Mouse (Mus musculus): Measurements from ENCODE around the gene Olfr1044. TPM values are rescaled to one million over a fixed set of nuclear protein-coding genes. Genes with fewer than 3 reads are reported as not detected.

Olfr1044 gene
- polyA plus RNA-seq, 1 experiment from 2014 or later: not detected

Other genes starting within 250 kb of the Olfr1044 start
- not detected in 2 replicates for gene Olfr1028, start 227.4 kb downstream of the Olfr1044 start, polyA plus RNA-seq (2016; fragmentation: Nextera tagmentation; extraction: Ambion mirVana)
- gene Olfr1029, start 203.9 kb downstream of the Olfr1044 start, polyA plus RNA-seq (2016; fragmentation: Nextera tagmentation; extraction: Ambion mirVana): not detected in 2 replicates
- not detected in 2 replicates for gene Olfr1030, start 198.5 kb downstream of the Olfr1044 start, polyA plus RNA-seq (2016; fragmentation: Nextera tagmentation; extraction: Ambion mirVana)
- gene Olfr1031, start 187.5 kb downstream of the Olfr1044 start, polyA plus RNA-seq (2016; fragmentation: Nextera tagmentation; extraction: Ambion mirVana): not detected in 2 replicates
- not detected in 2 replicates for gene Olfr1032, start 172.3 kb downstream of the Olfr1044 start, polyA plus RNA-seq (2016; fragmentation: Nextera tagmentation; extraction: Ambion mirVana)
- gene Olfr1033, start 157.2 kb downstream of the Olfr1044 start, polyA plus RNA-seq (2016; fragmentation: Nextera tagmentation; extraction: Ambion mirVana): 0.78 TPM in 1 of 2 replicates, not detected in the other
- not detected in 2 replicates for gene Olfr1034, start 132.0 kb downstream of the Olfr1044 start, polyA plus RNA-seq (2016; fragmentation: Nextera tagmentation; extraction: Ambion mirVana)
- gene Olfr1036, start 103.8 kb downstream of the Olfr1044 start, polyA plus RNA-seq (2016; fragmentation: Nextera tagmentation; extraction: Ambion mirVana): not detected in 2 replicates
- not detected in 2 replicates for gene Olfr1037, start 90.4 kb downstream of the Olfr1044 start, polyA plus RNA-seq (2016; fragmentation: Nextera tagmentation; extraction: Ambion mirVana)
- gene Olfr1039, start 41.9 kb downstream of the Olfr1044 start, polyA plus RNA-seq (2016; fragmentation: Nextera tagmentation; extraction: Ambion mirVana): not detected in 2 replicates
- gene Olfr1040, start 31.1 kb downstream of the Olfr1044 start, polyA plus RNA-seq (2016; fragmentation: Nextera tagmentation; extraction: Ambion mirVana): not detected in 2 replicates
- not detected in 2 replicates for gene Olfr1042, start 16.0 kb downstream of the Olfr1044 start, polyA plus RNA-seq (2016; fragmentation: Nextera tagmentation; extraction: Ambion mirVana)
- not detected in 2 replicates for gene Olfr1043, start 10.3 kb downstream of the Olfr1044 start, polyA plus RNA-seq (2016; fragmentation: Nextera tagmentation; extraction: Ambion mirVana)
- gene Olfr52, start 7.9 kb upstream of the Olfr1044 start, polyA plus RNA-seq (2016; fragmentation: Nextera tagmentation; extraction: Ambion mirVana): not detected in 2 replicates
- not detected in 2 replicates for gene Olfr1045, start 25.2 kb upstream of the Olfr1044 start, polyA plus RNA-seq (2016; fragmentation: Nextera tagmentation; extraction: Ambion mirVana)
- gene Olfr1046, start 41.5 kb upstream of the Olfr1044 start, polyA plus RNA-seq (2016; fragmentation: Nextera tagmentation; extraction: Ambion mirVana): not detected in 2 replicates
- gene Olfr1047, start 53.6 kb upstream of the Olfr1044 start, polyA plus RNA-seq (2016; fragmentation: Nextera tagmentation; extraction: Ambion mirVana): not detected in 2 replicates
- not detected in 2 replicates for gene Olfr1048, start 62.5 kb upstream of the Olfr1044 start, polyA plus RNA-seq (2016; fragmentation: Nextera tagmentation; extraction: Ambion mirVana)
- not detected in 2 replicates for gene Olfr1049, start 80.5 kb upstream of the Olfr1044 start, polyA plus RNA-seq (2016; fragmentation: Nextera tagmentation; extraction: Ambion mirVana)
- gene Olfr1051, start 101.3 kb upstream of the Olfr1044 start, polyA plus RNA-seq (2016; fragmentation: Nextera tagmentation; extraction: Ambion mirVana): not detected in 2 replicates
- not detected in 2 replicates for gene Olfr1052, start 114.6 kb upstream of the Olfr1044 start, polyA plus RNA-seq (2016; fragmentation: Nextera tagmentation; extraction: Ambion mirVana)
- gene Olfr1053, start 137.5 kb upstream of the Olfr1044 start, polyA plus RNA-seq (2016; fragmentation: Nextera tagmentation; extraction: Ambion mirVana): not detected in 2 replicates
- not detected in 2 replicates for gene Olfr1054, start 157.6 kb upstream of the Olfr1044 start, polyA plus RNA-seq (2016; fragmentation: Nextera tagmentation; extraction: Ambion mirVana)
- not detected in 2 replicates for gene Olfr1055, start 172.5 kb upstream of the Olfr1044 start, polyA plus RNA-seq (2016; fragmentation: Nextera tagmentation; extraction: Ambion mirVana)
- not detected in 2 replicates for gene Olfr1056, start 184.6 kb upstream of the Olfr1044 start, polyA plus RNA-seq (2016; fragmentation: Nextera tagmentation; extraction: Ambion mirVana)
- gene Olfr1057, start 200.6 kb upstream of the Olfr1044 start, polyA plus RNA-seq (2016; fragmentation: Nextera tagmentation; extraction: Ambion mirVana): not detected in 2 replicates
- not detected in 2 replicates for gene Olfr1058, start 210.7 kb upstream of the Olfr1044 start, polyA plus RNA-seq (2016; fragmentation: Nextera tagmentation; extraction: Ambion mirVana)
- gene Olfr1061, start 236.2 kb upstream of the Olfr1044 start, polyA plus RNA-seq (2016; fragmentation: Nextera tagmentation; extraction: Ambion mirVana): not detected in 2 replicates
- not detected in 2 replicates for gene Olfr1062, start 248.9 kb upstream of the Olfr1044 start, polyA plus RNA-seq (2016; fragmentation: Nextera tagmentation; extraction: Ambion mirVana)